Mouse (Mus musculus): Measurements from ENCODE around the gene Pax8. TPM values are rescaled to one million over a fixed set of nuclear protein-coding genes. Genes with fewer than 3 reads are reported as not detected.

The Pax8 gene
- polyA plus RNA-seq, 1 experiment from 2014 or later, result 0.27 TPM

DNA sequence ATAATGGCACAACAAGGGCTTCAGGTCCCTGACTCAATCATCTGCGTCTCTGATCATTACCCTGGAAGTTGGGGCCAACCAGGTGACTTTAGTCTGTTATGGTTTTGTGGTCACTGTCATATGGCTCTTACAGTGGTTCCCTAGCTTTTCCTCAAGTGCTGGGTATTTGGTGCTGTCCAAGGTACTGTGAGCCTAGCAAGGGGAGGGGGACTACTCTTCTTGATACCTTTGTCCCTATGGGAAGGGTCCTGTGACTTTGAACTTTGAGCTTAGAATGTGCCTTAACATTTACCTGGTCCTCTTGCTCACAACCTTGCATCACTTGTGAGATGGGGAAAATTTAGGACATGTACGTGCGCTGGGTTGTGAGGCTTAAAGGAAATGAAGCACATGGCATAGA, 13.3 kb upstream of the Pax8 start:
- no peak for ATAC-seq (replicated peaks; ENCODE audit: insufficient number of reproducible peaks, low FRiP score, low TSS enrichment)
- Histone ChIP-seq H3K27ac (ENCODE audit: low read depth, low read length) (no peak overlapping the region), H3K9me3 (replicated peaks; ENCODE audit: control insufficient read depth, low read length) (no peaks in the 10 kb centered on the region), H3K4me3 (ENCODE audit: low read depth, low read length) (no peak overlapping the region), H3K9ac (ENCODE audit: low read depth, low read length) (no peak overlapping the region), H3K4me1 (ENCODE audit: control insufficient read depth, insufficient read depth, low read length) (no peaks in the 10 kb centered on the region), H3K27me3 (ENCODE audit: control insufficient read depth, insufficient read depth, low read length) (no peaks in the 10 kb centered on the region), H3K36me3 (ENCODE audit: control insufficient read depth, insufficient read depth, low read length) (no peaks in the 10 kb centered on the region), H3K4me2 (no peak overlapping the region)
- 47% methylated on average over 3 of the region's 3 CpGs for WGBS (ENCODE audit: insufficient replicate concordance)

DNA sequence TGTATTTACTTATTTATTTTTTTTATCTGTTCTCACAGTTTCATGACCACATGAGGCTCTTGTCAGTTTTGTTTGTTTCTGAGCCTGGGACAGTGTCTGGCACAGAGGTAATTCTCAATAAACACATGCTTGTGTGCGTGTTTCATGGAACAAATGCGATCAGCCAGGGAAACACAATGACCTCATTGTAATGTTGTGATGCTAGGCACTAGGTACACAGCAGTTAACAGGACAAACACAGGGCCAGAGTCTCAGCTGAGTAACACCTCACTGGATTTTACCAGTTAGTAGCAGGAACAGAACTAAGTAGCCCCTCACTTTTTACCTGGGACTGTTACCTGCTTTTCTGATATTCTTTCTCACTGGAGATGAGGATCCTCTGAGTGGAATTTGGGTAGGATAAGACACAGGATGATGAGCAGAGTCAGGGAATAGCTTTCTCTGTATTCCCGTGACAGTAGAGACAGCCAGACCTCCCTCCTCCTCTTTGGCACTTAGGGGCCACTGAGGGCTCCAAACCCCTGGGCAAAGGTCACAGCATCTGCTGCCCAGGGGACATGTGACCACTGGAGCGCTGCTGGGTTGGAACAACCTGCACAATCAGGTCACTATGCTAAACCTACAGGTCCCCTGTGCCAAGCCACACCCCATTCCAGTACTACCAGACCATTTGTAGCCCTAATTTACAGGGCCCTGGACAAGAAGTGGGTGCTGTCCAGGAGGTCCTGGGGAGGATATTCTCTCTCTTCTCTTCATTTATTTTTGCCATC, 11.8 kb upstream of the Pax8 start:
- Histone ChIP-seq H3K27me3 (ENCODE audit: control insufficient read depth, insufficient read depth, low read length) (no peaks in the 10 kb centered on the region), H3K27ac (ENCODE audit: low read depth, low read length) (no peak overlapping the region), H3K4me3 (ENCODE audit: low read depth, low read length) (no peak overlapping the region), H3K4me1 (ENCODE audit: control insufficient read depth, insufficient read depth, low read length) (no peaks in the 10 kb centered on the region), H3K9ac (ENCODE audit: low read depth, low read length) (no peak overlapping the region), H3K4me2 (no peak overlapping the region), H3K36me3 (ENCODE audit: control insufficient read depth, insufficient read depth, low read length) (no peaks in the 10 kb centered on the region), H3K9me3 (replicated peaks; ENCODE audit: control insufficient read depth, low read length) (no peaks in the 10 kb centered on the region)
- no peak for ATAC-seq (replicated peaks; ENCODE audit: insufficient number of reproducible peaks, low FRiP score, low TSS enrichment)
- 70% methylated on average over 4 of the region's 4 CpGs for WGBS (ENCODE audit: insufficient replicate concordance)

DNA sequence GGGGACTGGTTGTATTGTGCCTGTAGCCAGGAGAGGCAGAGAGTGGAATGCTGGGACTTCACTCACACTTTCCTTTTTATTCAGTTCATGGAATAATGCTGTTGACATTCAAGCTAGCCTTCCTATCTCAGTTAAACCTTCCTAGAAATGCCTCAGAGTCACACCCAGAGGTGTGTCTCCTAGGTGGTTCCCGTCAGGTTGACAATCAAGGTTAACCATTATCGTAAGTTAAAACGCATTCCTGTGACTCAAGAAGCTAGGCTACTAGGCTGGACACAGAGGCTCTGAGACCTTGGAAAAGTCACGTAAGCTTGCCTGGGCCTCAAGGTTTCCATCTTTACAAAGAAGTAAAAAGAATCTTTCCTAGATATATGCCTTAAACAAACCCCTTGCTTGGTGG, 10.0 kb upstream of the Pax8 start:
- Histone ChIP-seq H3K4me2 (no peak overlapping the region), H3K9ac (ENCODE audit: low read depth, low read length) (no peak overlapping the region), H3K4me3 (ENCODE audit: low read depth, low read length) (no peak overlapping the region), H3K9me3 (replicated peaks; ENCODE audit: control insufficient read depth, low read length) (no peaks in the 10 kb centered on the region), H3K27me3 (ENCODE audit: control insufficient read depth, insufficient read depth, low read length) (no peaks in the 10 kb centered on the region), H3K27ac (ENCODE audit: low read depth, low read length) (no peak overlapping the region), H3K4me1 (ENCODE audit: control insufficient read depth, insufficient read depth, low read length) (no peaks in the 10 kb centered on the region), H3K36me3 (ENCODE audit: control insufficient read depth, insufficient read depth, low read length) (no peaks in the 10 kb centered on the region)
- no peak for ATAC-seq (replicated peaks; ENCODE audit: insufficient number of reproducible peaks, low FRiP score, low TSS enrichment)
- 81% methylated on average over 4 of the region's 4 CpGs for WGBS (ENCODE audit: insufficient replicate concordance)

DNA sequence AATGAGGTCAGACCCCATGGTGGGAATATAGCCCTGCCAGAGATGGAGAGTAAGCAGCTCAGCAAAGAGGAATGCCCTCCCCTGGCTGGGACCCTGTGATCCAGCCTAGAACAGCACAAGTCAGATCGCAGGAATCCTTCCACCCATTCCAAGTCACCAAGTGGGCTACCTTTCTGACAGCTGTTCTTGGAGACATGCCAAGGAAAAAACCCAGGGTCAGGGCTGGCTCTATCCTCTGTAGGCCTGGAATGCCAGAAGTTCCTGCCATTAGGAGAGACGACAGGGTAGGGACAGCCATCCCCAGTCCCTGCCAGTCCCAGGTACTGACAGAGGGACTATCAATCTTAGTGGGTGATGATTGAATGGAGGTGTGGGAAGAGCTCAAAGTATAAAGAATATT, 4.5 kb upstream of the Pax8 start:
- no peaks in the 10 kb centered on the region for H3K36me3 ChIP-seq (ENCODE audit: control insufficient read depth, insufficient read depth, low read length)
- no peak overlapping the region for H3K4me3 ChIP-seq (ENCODE audit: low read depth, low read length)
- H3K27ac ChIP-seq (ENCODE audit: low read depth, low read length), result no peak overlapping the region
- H3K4me1 ChIP-seq (ENCODE audit: control insufficient read depth, insufficient read depth, low read length), result no peaks in the 10 kb centered on the region
- H3K27me3 ChIP-seq (ENCODE audit: control insufficient read depth, insufficient read depth, low read length), result peaks cover 32% of the 10 kb centered on the region
- 33% methylated on average over 2 of the region's 2 CpGs for WGBS (ENCODE audit: insufficient replicate concordance)
- no peak overlapping the region for H3K9ac ChIP-seq (ENCODE audit: low read depth, low read length)
- no peak for ATAC-seq (replicated peaks; ENCODE audit: insufficient number of reproducible peaks, low FRiP score, low TSS enrichment)
- no peaks in the 10 kb centered on the region for H3K9me3 ChIP-seq (replicated peaks; ENCODE audit: control insufficient read depth, low read length)
- no peak overlapping the region for H3K4me2 ChIP-seq

DNA sequence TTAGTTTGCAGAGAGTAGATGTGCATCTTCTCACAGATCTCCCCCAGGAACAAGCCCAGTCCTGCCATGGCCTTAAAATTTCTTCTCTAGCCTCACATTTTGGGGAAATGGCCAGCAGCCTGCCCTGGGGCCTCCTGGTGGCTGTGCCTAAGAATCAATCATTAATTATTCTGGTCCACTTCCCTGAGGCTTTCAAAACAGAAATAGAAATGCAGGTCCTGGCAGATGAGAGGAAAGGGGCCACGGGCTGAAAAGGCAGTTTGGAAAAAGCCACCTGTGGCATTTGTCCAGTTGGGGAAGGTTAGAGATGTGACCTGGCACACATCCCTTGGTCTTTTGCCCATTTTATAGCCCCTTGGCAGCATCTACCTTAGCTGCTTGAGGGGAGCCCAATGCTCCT, 3.8 kb upstream of the Pax8 start:
- Histone ChIP-seq H3K4me1 (ENCODE audit: control insufficient read depth, insufficient read depth, low read length) (no peaks in the 10 kb centered on the region), H3K27ac (ENCODE audit: low read depth, low read length) (no peak overlapping the region), H3K4me2 (no peak overlapping the region), H3K4me3 (ENCODE audit: low read depth, low read length) (no peak overlapping the region), H3K36me3 (ENCODE audit: control insufficient read depth, insufficient read depth, low read length) (no peaks in the 10 kb centered on the region), H3K27me3 (ENCODE audit: control insufficient read depth, insufficient read depth, low read length) (peaks cover 39% of the 10 kb centered on the region), H3K9me3 (replicated peaks; ENCODE audit: control insufficient read depth, low read length) (no peaks in the 10 kb centered on the region), H3K9ac (ENCODE audit: low read depth, low read length) (no peak overlapping the region)
- ATAC-seq (replicated peaks; ENCODE audit: insufficient number of reproducible peaks, low FRiP score, low TSS enrichment), result no peak
- WGBS (ENCODE audit: insufficient replicate concordance), result 28% methylated on average over 1 of the region's 1 CpGs

DNA sequence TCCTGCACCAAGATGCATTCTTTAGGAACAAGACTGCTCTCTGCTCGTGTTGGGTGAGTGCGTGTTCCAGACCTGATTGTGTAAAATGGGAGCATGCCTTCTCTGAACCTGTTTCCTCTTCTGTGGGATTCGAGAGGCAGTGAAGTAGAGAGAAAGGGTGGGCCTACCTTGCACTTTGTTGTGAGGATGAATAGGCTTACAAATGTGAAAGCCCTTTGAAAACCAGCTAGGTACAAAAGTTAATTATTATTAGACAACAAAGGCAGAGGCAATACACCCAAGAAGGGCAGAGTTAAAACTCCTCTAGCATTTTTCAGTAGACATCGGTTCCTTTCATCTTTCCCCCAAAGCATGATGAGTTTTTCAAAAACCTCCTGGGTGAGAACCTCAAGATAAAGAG, 3.2 kb upstream of the Pax8 start:
- peaks cover 45% of the 10 kb centered on the region for H3K27me3 ChIP-seq (ENCODE audit: control insufficient read depth, insufficient read depth, low read length)
- no peaks in the 10 kb centered on the region for H3K4me1 ChIP-seq (ENCODE audit: control insufficient read depth, insufficient read depth, low read length)
- no peaks in the 10 kb centered on the region for H3K9me3 ChIP-seq (replicated peaks; ENCODE audit: control insufficient read depth, low read length)
- ATAC-seq (replicated peaks; ENCODE audit: insufficient number of reproducible peaks, low FRiP score, low TSS enrichment), result no peak
- H3K9ac ChIP-seq (ENCODE audit: low read depth, low read length), result no peak overlapping the region
- 63% methylated on average over 4 of the region's 4 CpGs for WGBS (ENCODE audit: insufficient replicate concordance)
- no peaks in the 10 kb centered on the region for H3K36me3 ChIP-seq (ENCODE audit: control insufficient read depth, insufficient read depth, low read length)
- H3K4me3 ChIP-seq (ENCODE audit: low read depth, low read length), result no peak overlapping the region
- no peak overlapping the region for H3K4me2 ChIP-seq
- no peak overlapping the region for H3K27ac ChIP-seq (ENCODE audit: low read depth, low read length)

DNA sequence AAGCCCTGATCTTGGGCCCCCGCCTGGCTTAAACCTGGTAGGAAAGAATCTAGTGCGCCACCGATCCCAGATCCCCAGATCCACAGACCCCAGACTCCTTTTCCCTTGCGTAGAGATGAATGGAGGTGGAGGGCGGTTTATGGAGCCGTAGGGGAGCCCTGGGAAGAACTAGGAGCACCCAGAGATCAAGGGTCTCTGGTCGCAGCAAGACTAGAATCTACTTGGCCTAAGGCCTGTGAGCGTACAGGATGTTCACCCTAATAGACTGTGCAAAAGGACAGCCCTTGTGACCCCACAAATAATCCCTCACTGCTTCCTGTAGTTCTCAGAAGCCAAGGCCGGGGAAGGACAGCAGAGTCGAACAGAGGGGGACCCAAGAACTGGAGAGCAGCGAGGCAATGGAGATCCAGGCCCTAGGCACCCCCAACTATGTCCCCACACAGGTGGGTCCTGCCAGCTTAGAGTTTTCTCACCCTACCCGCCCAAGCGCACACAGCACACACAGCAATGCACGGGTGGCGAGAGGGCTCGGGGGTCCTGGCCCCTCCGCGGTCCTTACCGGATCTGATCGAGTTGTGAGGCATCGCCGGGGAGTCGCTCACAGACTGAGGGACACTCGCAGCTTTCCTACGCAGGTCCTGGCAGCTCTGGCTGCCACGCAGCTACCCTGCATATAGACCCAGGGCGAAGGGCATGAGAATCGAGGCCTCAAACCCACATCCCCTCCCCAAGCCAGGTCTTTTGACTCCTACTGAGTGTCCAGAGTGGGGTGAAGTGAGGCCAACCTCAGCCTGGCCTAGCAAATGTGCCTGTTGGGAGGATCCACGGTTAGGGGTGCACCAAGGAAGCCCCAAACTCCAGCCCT, 653 bp downstream of the Pax8 start:
- H3K4me3 ChIP-seq (ENCODE audit: low read depth, low read length), result peak overlapping the region; percentile 31
- no peaks in the 10 kb centered on the region for H3K4me1 ChIP-seq (ENCODE audit: control insufficient read depth, insufficient read depth, low read length)
- H3K27ac ChIP-seq (ENCODE audit: low read depth, low read length), result no peak overlapping the region
- no peak overlapping the region for H3K9ac ChIP-seq (ENCODE audit: low read depth, low read length)
- ATAC-seq (replicated peaks; ENCODE audit: insufficient number of reproducible peaks, low FRiP score, low TSS enrichment), result no peak
- peak overlapping the region; percentile 58 for H3K4me2 ChIP-seq
- WGBS (ENCODE audit: insufficient replicate concordance), result 7% methylated on average over 29 of the region's 29 CpGs
- H3K27me3 ChIP-seq (ENCODE audit: control insufficient read depth, insufficient read depth, low read length), result peaks cover 70% of the 10 kb centered on the region
- no peaks in the 10 kb centered on the region for H3K9me3 ChIP-seq (replicated peaks; ENCODE audit: control insufficient read depth, low read length)
- H3K36me3 ChIP-seq (ENCODE audit: control insufficient read depth, insufficient read depth, low read length), result no peaks in the 10 kb centered on the region

DNA sequence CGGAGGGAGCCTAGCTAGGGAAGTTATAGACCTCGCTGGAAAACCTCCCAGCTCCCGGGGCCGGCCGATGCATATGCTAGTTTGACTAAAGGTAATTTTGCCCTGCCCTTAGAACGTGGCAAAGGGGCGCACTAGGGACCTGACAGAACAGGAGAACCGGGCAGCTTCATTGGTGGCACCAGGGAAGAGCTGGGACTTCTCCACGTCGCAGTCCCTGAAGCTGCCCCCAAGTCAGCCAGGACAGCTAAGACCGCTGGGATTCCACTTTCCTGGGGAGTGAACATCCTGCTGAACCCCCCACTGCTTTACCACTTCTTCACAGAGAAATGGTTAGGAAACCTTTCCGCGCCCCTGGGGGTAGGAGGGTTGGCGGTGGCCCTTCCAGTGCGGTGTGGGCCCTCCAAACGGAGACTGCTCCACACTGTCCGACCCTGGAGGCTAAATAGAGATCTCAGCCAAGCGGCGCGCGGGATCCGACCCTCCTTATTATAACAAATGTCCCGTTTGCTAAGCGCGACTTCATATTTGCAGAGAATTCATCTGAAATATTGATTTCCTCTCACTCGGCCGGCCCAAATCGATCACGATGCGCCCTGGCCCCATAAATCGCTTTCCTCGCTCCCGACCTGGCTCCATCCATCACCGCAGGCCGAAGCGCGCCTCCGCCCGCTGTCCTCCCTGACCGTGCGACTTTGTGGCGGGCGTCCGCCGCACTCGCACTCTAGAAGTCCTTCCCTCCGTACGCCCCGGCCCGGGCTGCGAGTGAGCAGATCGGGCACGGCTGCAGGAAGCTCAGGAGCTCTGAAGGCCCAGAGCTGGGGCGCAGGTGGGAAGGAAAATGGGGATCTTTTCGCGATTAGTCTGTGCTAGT, 1.5 kb downstream of the Pax8 start:
- peaks cover 73% of the 10 kb centered on the region for H3K27me3 ChIP-seq (ENCODE audit: control insufficient read depth, insufficient read depth, low read length)
- H3K4me1 ChIP-seq (ENCODE audit: control insufficient read depth, insufficient read depth, low read length), result no peaks in the 10 kb centered on the region
- peak overlapping the region; percentile 58 for H3K4me2 ChIP-seq
- no peaks in the 10 kb centered on the region for H3K9me3 ChIP-seq (replicated peaks; ENCODE audit: control insufficient read depth, low read length)
- WGBS (ENCODE audit: insufficient replicate concordance), result under 1% methylated on average over 56 of the region's 56 CpGs
- no peak overlapping the region for H3K27ac ChIP-seq (ENCODE audit: low read depth, low read length)
- peak overlapping the region; percentile 31 for H3K4me3 ChIP-seq (ENCODE audit: low read depth, low read length)
- ATAC-seq (replicated peaks; ENCODE audit: insufficient number of reproducible peaks, low FRiP score, low TSS enrichment), result no peak
- no peaks in the 10 kb centered on the region for H3K36me3 ChIP-seq (ENCODE audit: control insufficient read depth, insufficient read depth, low read length)
- H3K9ac ChIP-seq (ENCODE audit: low read depth, low read length), result no peak overlapping the region
